Mouse (Mus musculus) retina, embryonic 14.5 days (tissue): ENCODE data around the gene Gm9507.
"Not testable (repeated sequence)": the region's sequence is repeated elsewhere in the genome, so short reads cannot be mapped to it uniquely, and the experiment has no call there.

Experiments
- DNase-seq: peaks from one replicate; pipeline ENCODE4 v3.0.0-alpha.2; 2015; ENCODE audit warnings: low spot score

Gene Gm9507

GRCm38 (mm10) chr10:77771225-77771624 is 40.4 kb downstream of the Gm9507 start, which contains the start of gene Gm3238:
TSS of gene Gm3238 (minus strand) at chr10:77771325.
- not testable (repeated sequence) for DNase-seq

DNA sequence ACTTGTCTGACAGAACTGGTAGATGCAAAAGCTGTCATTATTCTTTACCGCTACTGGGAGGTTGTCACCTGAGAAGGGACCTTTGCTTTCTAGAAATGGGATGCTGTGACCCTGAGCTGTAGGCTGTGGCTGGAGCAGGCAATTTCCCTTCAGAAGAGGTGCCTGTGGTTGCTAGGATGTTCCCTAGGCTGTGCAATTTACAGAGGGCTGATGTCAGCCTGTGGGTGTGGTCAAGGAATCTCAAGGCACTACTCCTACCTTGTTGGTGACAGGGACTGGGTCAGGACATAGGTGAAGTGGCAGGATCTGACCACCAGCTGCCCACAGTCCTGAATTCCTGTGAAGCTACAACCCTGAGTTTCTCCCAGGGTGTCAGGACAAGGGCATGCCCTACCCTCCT is 41.9 kb downstream of the Gm9507 start:
- no peak for DNase-seq
